Mouse (Mus musculus) heart, adult 2 months (tissue): ENCODE measurements around the gene Kdm6b. TPM values are rescaled to one million over a fixed set of nuclear protein-coding genes. Genes with fewer than 3 reads are reported as not detected.

Experiments
- DNase-seq, 2 experiments: peaks; one replicate each; pipeline ENCODE4 v3.0.0; 2021
- H3K27ac ChIP-seq: fragments of 200-600 bp; 2 replicates; pipeline ENCODE4 v1.8.1; 2022
- H3K27me3 ChIP-seq: fragments of 200-500 bp; 2 replicates; pipeline ENCODE4 v1.6.1; 2012; ENCODE audit warnings: mild to moderate bottlenecking, low read length, inconsistent platforms, mixed read lengths; ENCODE audit not compliant: control insufficient read depth, insufficient read depth
- H3K36me3 ChIP-seq: fragments of 200-500 bp; 2 replicates; pipeline ENCODE4 v1.6.1; 2012; ENCODE audit warnings: low read length, inconsistent platforms; ENCODE audit not compliant: control insufficient read depth, insufficient read depth
- H3K4me1 ChIP-seq: fragments of 200-500 bp; 2 replicates; pipeline ENCODE4 v1.6.1; 2011; ENCODE audit warnings: low read length; ENCODE audit not compliant: control insufficient read depth, insufficient read depth
- H3K4me3 ChIP-seq: fragments of 200-600 bp; 2 replicates; pipeline ENCODE4 v1.8.1; 2022
- H3K79me2 ChIP-seq: fragments of 200-500 bp; replicated peaks from 2 replicates; pipeline ENCODE4 v1.6.1; 2012; ENCODE audit warnings: mild to moderate bottlenecking, inconsistent platforms, low read length, moderate library complexity, mixed read lengths; ENCODE audit not compliant: control insufficient read depth, insufficient read depth
- H3K9ac ChIP-seq: fragments of 200-500 bp; 2 replicates; pipeline ENCODE4 v1.6.1; 2012; ENCODE audit warnings: low read depth, mild to moderate bottlenecking, control low read depth, inconsistent platforms, low read length, mixed read lengths
- CTCF ChIP-seq: fragments of 200-600 bp; IDR thresholded peaks from 2 replicates; pipeline ENCODE4 v1.8.1; 2022; ENCODE audit warnings: antibody characterized with exemption, mild to moderate bottlenecking, moderate library complexity
- EP300 ChIP-seq: fragments of 200-500 bp; IDR thresholded peaks from 2 replicates; pipeline ENCODE4 v1.6.1; 2011; ENCODE audit warnings: low read depth, low read length, control low read depth; ENCODE audit not compliant: insufficient read depth
- POLR2A ChIP-seq: fragments of 200-500 bp; IDR thresholded peaks from 2 replicates; pipeline ENCODE4 v1.6.1; 2011; ENCODE audit warnings: mild to moderate bottlenecking, low read depth, low read length, control low read depth; ENCODE audit not compliant: insufficient read depth
- WGBS: fragments of 180-500 bp; shearing (Covaris S2); methylation state at CpG from one replicate; pipeline ENCODE4 v1.1.7; 2018; 5-methylcytosine and 5-hydroxymethylcytosine counted together
- intact Hi-C: fragments of 180-260 bp; cut with DNase I; formaldehyde crosslinking; loops from one replicate; pipeline ENCODE4 v1.15.1; 2025
- long read RNA-seq: library from polyadenylated mRNA; stranded (forward); transcript quantifications from one replicate; pipeline ENCODE4 v2.0.0, GENCODE M21; 2021
- polyA plus RNA-seq: library from polyadenylated mRNA; depleted of rRNA; stranded (reverse); fragments of >200 nt; gene quantifications from 2 replicates; pipeline ENCODE4 v1.2.3, GENCODE M21; 2012; rRNA removed
- total RNA-seq, 2 experiments: library from RNA; stranded (reverse); gene quantifications; 2 replicates each; pipeline ENCODE4 v1.2.3; 2021

Kdm6b gene
- total RNA-seq, result 10 to 100 TPM; 19.7 to 27.8 TPM
- 6.5 and 8.6 TPM in 2 replicates for polyA plus RNA-seq
- long read RNA-seq, partial matches to known transcripts, result 4 of 4 reads
- long read RNA-seq, other reads (novel, unspliced or antisense), result 0 of 4 reads

GRCm38 (mm10) chr11:69413221-69414181, at the start of gene Kdm6b:
Gene Kdm6b (minus strand): TSS chr11:69413675.
- DNase-seq, result no peak
- H3K36me3 ChIP-seq, result peaks cover 3% of the 10 kb centered on the region; the same call in 1 of the 2 replicates
- no peak for TF ChIP-seq EP300
- H3K9ac ChIP-seq, result no peak within 1 kb of the TSS
- no peak within 1 kb of the TSS for H3K27ac ChIP-seq
- H3K4me3 ChIP-seq, result no peak within 1 kb of the TSS
- intact Hi-C loops, result loop anchor here (10.0 kb wide), 1 partner anchor 581 kb away; the partner anchor contains the start of genes Gabarap and Phf23
- no peaks in the 10 kb centered on the region for H3K27me3 ChIP-seq
- WGBS, result 35% methylated on average over 12 of the region's 12 CpGs
- peaks cover 17% of the 10 kb centered on the region for H3K4me1 ChIP-seq
- no peaks in the 10 kb centered on the region for H3K79me2 ChIP-seq

DNA sequence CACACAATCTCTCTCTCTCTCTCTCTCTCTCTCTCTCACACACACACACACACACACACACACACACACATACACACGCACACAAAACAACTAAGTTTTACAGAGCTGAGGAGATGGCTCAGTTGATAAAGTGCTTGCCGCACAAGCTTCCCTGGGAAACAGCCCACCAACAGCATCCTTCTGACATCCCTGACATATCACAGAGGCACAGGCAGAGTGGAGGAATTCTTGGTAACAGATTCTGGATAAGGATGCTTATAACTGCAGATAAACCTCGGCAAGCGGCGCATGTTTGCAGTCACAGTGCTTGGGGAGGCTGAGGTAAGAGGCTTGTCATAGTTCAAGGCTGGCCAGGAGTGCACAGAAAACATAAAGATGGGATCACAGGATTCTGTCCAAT, 48.1 kb upstream of the Kdm6b start:
- Histone ChIP-seq H3K79me2 (no peaks in the 10 kb centered on the region), H3K4me3 (no peak overlapping the region), H3K36me3 (no peaks in the 10 kb centered on the region), H3K4me1 (no peaks in the 10 kb centered on the region), H3K27me3 (no peaks in the 10 kb centered on the region), H3K27ac (no peak overlapping the region), H3K9ac (no peak overlapping the region)
- no peak for DNase-seq
- no peak for TF ChIP-seq EP300
- intact Hi-C loops, result no loop called here
- WGBS, result 54% methylated on average over 5 of the region's 5 CpGs

GRCm38 (mm10) chr11:69459883-69460282, 46.4 kb upstream of the Kdm6b start:
- H3K27ac ChIP-seq, result no peak overlapping the region
- 63% methylated on average over 4 of the region's 4 CpGs for WGBS
- H3K79me2 ChIP-seq, result no peaks in the 10 kb centered on the region
- no peak for DNase-seq
- intact Hi-C loops, result no loop called here
- H3K36me3 ChIP-seq, result no peaks in the 10 kb centered on the region
- no peaks in the 10 kb centered on the region for H3K27me3 ChIP-seq
- TF ChIP-seq POLR2A, result no peak
- TF ChIP-seq EP300, result no peak
- TF ChIP-seq CTCF, result no peak
- no peaks in the 10 kb centered on the region for H3K4me1 ChIP-seq
- H3K4me3 ChIP-seq, result no peak overlapping the region
- H3K9ac ChIP-seq, result no peak overlapping the region

DNA sequence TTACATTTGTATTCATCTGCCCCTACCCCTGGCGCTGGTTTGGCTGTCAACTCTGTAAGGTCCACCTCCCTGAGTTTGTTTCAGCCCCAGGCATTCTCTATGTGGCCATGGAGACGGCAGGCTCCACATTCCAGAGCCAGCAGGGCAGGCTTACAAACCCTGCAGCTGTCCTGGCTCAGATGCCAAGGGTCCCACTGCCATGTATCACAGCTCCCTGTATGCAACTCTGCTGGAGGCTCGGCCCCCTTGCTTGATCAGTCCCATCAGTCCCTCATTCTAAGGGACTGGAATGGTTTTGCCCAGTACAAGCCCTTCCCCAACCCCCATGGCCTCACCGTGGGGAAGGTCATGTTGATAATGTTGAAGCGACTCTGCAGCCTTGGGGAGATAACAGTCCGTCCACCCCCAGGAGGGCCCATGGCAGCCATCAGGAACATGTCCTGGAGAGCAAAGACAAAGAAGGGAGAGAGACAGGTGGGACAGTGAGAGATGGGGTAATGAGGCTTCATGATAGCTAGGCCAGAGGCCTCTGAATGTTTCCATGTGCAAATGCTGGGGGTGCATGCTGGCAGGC, 43.6 kb upstream of the Kdm6b start:
- Histone ChIP-seq H3K4me1 (no peaks in the 10 kb centered on the region; the same call in 1 of the 2 replicates), H3K9ac (no peak overlapping the region), H3K27me3 (no peaks in the 10 kb centered on the region), H3K4me3 (no peak overlapping the region), H3K27ac (no peak overlapping the region), H3K36me3 (no peaks in the 10 kb centered on the region), H3K79me2 (no peaks in the 10 kb centered on the region)
- no peak for DNase-seq
- WGBS, result 39% methylated on average over 6 of the region's 6 CpGs
- intact Hi-C loops, result no loop called here
- TF ChIP-seq CTCF (no peak), EP300 (no peak), POLR2A (no peak)

DNA sequence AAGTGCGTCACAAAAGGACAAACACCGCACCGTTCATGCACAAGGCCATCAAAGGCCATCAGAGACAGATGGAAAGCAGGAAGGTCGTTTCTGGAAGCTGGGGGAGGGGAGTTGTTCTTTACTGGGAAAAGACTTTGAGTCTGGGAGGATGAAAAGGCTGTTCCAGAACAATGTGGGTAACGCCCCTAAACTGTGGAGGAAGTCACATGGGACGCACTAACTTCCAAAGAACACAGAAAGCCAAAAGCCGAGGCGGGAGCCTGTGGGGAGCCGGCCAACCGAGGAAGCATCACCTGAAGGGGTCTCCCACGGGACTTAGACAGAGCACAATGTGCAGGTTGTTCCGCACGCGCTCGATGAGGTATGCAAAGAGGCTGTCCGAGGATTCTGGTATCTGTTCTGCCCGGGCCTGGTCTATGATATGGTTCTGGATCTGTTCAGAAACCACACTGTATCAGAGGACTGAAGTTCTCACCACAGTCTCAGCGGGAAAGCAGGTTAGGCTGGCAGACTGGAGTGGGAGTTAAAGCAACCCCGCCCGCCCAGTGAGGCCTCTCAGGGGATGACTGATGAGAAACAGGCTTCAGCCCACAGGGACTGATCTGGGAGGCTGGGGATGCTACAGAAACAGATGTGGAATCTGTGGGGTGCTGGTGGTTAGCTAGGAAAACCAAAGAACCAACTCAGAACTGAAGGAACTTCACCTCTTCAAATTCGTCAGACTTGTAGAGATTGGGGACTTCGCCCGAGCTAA, 38.8 kb upstream of the Kdm6b start:
- H3K27ac ChIP-seq, result peak overlapping the region; percentile 77
- H3K4me3 ChIP-seq, result peak overlapping the region; percentile 17
- WGBS, result 30% methylated on average over 23 of the region's 23 CpGs
- intact Hi-C loops, result loop anchor here (1.0 kb wide), 1 partner anchor 51 kb away; no protein-coding TSS in a partner anchor
- TF ChIP-seq POLR2A (peak; percentile 74), CTCF (no peak), EP300 (peak; percentile 77; the same call in 1 of the 2 replicates)
- H3K36me3 ChIP-seq, result no peaks in the 10 kb centered on the region
- peak; percentile 66 to 77 for DNase-seq
- H3K9ac ChIP-seq, result peak overlapping the region; percentile 66
- H3K4me1 ChIP-seq, result peaks cover 4% of the 10 kb centered on the region
- no peaks in the 10 kb centered on the region for H3K27me3 ChIP-seq
- no peaks in the 10 kb centered on the region for H3K79me2 ChIP-seq
